Mouse (Mus musculus): ENCODE data around the gene Fam204a.

DNA sequence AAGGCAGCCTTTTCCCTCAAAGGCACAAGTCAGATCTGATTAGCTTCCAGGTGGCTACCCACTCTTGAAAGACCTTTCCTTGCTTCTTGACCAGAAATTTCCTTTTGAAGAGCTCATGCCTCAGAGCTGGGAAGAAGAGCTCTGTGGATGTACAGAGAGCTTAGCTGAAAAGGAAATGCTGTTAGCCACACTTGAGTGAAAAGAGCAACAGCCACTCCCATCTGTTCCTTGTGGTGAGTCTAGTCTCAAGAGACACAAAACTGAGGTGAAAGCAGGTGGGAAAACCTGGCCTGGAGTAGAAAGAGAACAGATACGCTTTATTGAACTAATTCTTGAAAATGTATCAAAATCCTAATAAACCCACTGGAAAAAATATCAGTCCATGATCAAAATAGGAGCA lies 43.6 kb downstream of the Fam204a start:
- TF ChIP-seq CTCF (IDR thresholded peaks at IDR 0.05; ENCODE audit: insufficient read depth, low read depth, low read length) = no peak
- TF ChIP-seq POLR2A (IDR thresholded peaks at IDR 0.05; ENCODE audit: insufficient read depth, low read depth, low read length) = no peak

Data from olfactory bulb, adult 2 months (tissue).